Mouse (Mus musculus): ENCODE measurements around the gene Siglec1.
"Not testable (repeated sequence)": the region's sequence is repeated elsewhere in the genome, so short reads cannot be mapped to it uniquely, and the experiment has no call there.

The Siglec1 gene

GRCm38 (mm10) chr2:131086667-131087390 is at the start of gene Siglec1:
Gene Siglec1 (minus strand): TSS chr2:131086765.
- no peak for DNase-seq

GRCm38 (mm10) chr2:131135521-131136139 is 49.1 kb upstream of the Siglec1 start:
- DNase-seq, result no peak

GRCm38 (mm10) chr2:131134826-131135400 is 48.3 kb upstream of the Siglec1 start:
- DNase-seq, result no peak

GRCm38 (mm10) chr2:131134381-131134780 is 47.8 kb upstream of the Siglec1 start:
- no peak for DNase-seq

GRCm38 (mm10) chr2:131132930-131133547 is 46.5 kb upstream of the Siglec1 start, which contains the start of gene Gm11037:
Gene Gm11037 (plus strand): TSS chr2:131133497.
- DNase-seq, result no peak

- no peak for DNase-seq
Observed at GRCm38 (mm10) chr2:131132111-131132888, 45.7 kb upstream of the Siglec1 start.

GRCm38 (mm10) chr2:131130849-131131248 is 44.3 kb upstream of the Siglec1 start:
- no peak for DNase-seq

- DNase-seq, result no peak
Observed at GRCm38 (mm10) chr2:131129836-131130235, 43.3 kb upstream of the Siglec1 start.

- DNase-seq, result no peak
Observed at GRCm38 (mm10) chr2:131128636-131129157, 42.1 kb upstream of the Siglec1 start.

- no peak for DNase-seq
Observed at GRCm38 (mm10) chr2:131128211-131128610, 41.6 kb upstream of the Siglec1 start.

- DNase-seq, result no peak
Observed at GRCm38 (mm10) chr2:131127161-131127730, 40.7 kb upstream of the Siglec1 start, which contains the start of gene Hspa12b. Gene Hspa12b (plus strand): TSS chr2:131127280.

GRCm38 (mm10) chr2:131125964-131126815 is 39.6 kb upstream of the Siglec1 start:
- no peak for DNase-seq

- no peak for DNase-seq
Observed at GRCm38 (mm10) chr2:131125157-131125963, 38.8 kb upstream of the Siglec1 start.

GRCm38 (mm10) chr2:131124166-131124565 is 37.6 kb upstream of the Siglec1 start:
- no peak for DNase-seq

- no peak for DNase-seq
Observed at GRCm38 (mm10) chr2:131118968-131119574, 32.5 kb upstream of the Siglec1 start.

GRCm38 (mm10) chr2:131105989-131106388 is 19.4 kb upstream of the Siglec1 start:
- DNase-seq, result no peak

GRCm38 (mm10) chr2:131105061-131105460 is 18.5 kb upstream of the Siglec1 start:
- not testable (repeated sequence) for DNase-seq

GRCm38 (mm10) chr2:131104021-131104420 is 17.5 kb upstream of the Siglec1 start:
- no peak for DNase-seq

- no peak for DNase-seq
Observed at GRCm38 (mm10) chr2:131101530-131101929, 15.0 kb upstream of the Siglec1 start.

- no peak for DNase-seq
Observed at GRCm38 (mm10) chr2:131097087-131097486, 10.5 kb upstream of the Siglec1 start.
